Mouse (Mus musculus) embryo, embryonic 9.5 days (tissue): Measurements from ENCODE around the gene Crtc3.

Experiments
- DNase-seq: peaks from one replicate; pipeline ENCODE4 v3.0.0-alpha.2; 2017; ENCODE audit errors: extremely low spot score

The Crtc3 gene

DNA sequence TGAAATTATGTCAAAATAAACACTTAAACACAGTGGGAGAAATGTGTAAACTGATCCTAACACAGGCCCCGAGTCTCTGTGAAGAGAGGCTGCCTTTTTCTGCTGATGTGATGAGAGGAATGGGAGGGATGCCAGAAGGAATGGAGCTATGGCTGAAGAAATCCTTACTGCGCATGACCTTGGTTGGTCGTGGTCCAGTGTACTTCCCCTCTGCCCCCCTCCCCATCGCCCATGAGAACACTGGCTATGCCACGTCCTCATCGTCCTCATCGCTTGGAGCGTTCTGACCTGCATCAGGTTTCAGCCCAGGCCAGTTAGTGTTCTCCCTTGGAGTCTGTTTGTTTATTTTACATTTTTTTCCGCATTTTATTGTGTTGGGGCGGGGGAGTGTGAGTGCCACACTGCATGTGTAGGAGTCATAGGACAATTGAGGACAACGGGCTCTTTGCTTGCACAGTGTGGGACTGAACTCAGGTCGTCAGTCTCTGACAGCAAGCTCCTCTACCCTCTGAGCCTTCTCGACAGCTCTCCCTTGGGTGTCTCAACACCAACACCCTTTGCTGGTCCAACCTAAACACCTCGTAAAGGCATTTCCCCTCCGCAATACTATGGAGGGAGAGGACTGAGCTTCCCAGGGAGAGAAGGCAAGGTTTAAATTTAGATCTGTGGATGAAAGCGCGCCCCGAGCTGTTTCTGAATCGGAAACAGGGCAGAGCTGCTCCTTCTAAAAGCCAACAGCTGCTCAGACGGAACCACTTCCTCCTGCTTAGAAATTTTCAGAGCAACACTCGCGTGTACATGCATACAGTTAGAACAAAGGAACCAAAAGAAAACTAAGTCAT lies 134.3 kb downstream of the Crtc3 start:
- DNase-seq = no peak

- DNase-seq = no peak
Measured at GRCm38 (mm10) chr7:80548513-80549260, 140.0 kb downstream of the Crtc3 start.

DNA sequence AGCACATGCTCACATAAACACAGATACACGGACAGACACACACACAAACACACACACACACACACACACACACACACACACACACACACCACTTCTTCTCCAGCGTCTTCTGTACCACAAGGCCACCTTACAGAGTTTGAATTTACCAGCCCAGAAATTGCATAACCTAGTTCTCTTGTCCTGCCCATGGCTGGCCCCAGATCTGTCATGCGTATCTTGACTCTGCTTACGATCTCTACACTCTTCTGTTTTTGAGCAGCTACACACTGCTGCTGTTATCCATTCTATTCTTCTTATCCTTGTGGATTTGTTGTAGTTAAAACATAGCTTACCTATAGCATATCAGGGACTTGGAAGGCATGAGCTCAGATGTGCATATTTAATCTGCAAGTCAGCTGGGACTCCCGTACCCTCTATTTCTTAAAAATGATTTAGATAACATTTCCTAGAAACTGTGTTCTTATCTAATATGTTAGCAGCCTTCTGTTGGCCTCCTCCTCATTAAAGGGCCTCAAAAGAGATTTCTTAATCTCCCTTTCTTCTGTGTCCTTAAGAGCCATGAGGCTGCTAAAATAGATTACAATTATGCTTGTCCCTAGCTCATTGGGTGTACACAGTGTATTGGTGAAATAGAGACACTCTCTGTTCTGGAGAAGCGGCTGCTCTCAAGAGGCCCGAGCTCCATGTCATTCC lies 146.4 kb downstream of the Crtc3 start:
- DNase-seq = no peak

GRCm38 (mm10) chr7:80539581-80539980 lies 149.1 kb downstream of the Crtc3 start:
- no peak for DNase-seq
